Mouse (Mus musculus) brown adipose tissue, adult 24 weeks (tissue): ENCODE data around the gene Ipo4. TPM values are rescaled to one million over a fixed set of nuclear protein-coding genes. Genes with fewer than 3 reads are reported as not detected.

ENCODE experiments used
- H3K27ac ChIP-seq: fragments of 200-500 bp; replicated peaks from 2 replicates; pipeline ENCODE4 v1.5.1; 2012; ENCODE audit warnings: low read depth, mild to moderate bottlenecking, low read length
- H3K4me1 ChIP-seq: fragments of 200-500 bp; 2 replicates; pipeline ENCODE4 v1.6.1; 2012; ENCODE audit warnings: low read length, mixed read lengths; ENCODE audit not compliant: control insufficient read depth, insufficient read depth, insufficient read length
- H3K4me3 ChIP-seq: fragments of 200-500 bp; 2 replicates; pipeline ENCODE4 v1.5.1; 2012; ENCODE audit warnings: low read depth, mild to moderate bottlenecking, low read length, moderate library complexity; ENCODE audit not compliant: insufficient read depth
- polyA plus RNA-seq: library from polyadenylated mRNA; stranded (reverse); fragments of >200 nt; gene quantifications from 2 replicates; pipeline ENCODE4 v1.2.4, GENCODE M21; 2012; ENCODE audit not compliant: missing spikeins, insufficient read depth, insufficient read length

The Ipo4 gene
- 25.0 and 31.0 TPM in 2 replicates for polyA plus RNA-seq

DNA sequence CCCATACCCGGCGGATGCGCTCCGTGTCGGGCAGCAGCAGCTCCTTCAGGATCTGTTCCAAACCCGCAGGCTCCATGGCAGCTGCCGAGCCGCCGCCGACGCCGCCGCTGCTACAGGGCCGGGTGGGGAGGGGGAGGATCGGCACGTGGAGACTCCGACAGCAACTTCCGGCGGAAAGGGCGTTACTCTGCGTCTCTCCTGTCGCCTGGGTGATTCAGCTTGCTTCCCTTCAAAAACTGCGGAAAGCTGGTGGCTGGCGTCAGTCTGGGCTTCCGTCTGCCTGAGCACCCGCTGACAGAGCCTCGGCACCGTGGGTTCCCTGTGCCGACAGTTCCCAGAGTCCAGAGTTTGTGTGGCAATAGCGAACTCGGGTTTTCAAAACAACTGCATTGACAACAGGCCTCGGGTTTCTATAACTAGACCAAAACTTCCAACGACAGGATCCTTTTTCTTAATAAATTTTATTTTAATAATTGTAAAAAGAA lies at the start of gene Ipo4:
TSS of gene Ipo4 (minus strand) at position 435 of the 485 bp plus-strand sequence.
- peak within 1 kb of the TSS; percentile 58 for H3K27ac ChIP-seq
- H3K4me3 ChIP-seq = peak within 1 kb of the TSS; percentile 74
- peaks cover 3% of the 10 kb centered on the region; the same call in 1 of the 2 replicates for H3K4me1 ChIP-seq

DNA sequence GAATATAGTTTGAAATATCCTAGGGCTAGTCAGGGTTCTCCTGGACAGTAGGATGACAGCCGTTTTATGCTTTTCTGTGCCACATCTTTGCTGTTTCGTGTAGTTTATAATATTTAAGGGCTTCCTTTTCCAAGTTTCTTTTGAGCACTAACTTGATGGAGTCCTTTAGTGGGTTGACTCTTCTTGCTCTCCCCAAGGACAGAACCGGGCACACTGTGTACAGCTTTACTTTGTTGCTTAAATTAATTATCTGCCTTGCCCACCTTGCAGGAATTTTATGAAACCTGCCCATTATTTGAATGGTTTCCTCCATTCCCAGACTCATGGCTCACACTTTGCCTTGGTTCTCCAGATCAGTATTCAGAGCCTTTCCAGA lies 46.3 kb upstream of the Ipo4 start:
- Histone ChIP-seq H3K27ac (peak overlapping the region; percentile 6), H3K4me3 (peak overlapping the region; percentile 81), H3K4me1 (no peaks in the 10 kb centered on the region)

DNA sequence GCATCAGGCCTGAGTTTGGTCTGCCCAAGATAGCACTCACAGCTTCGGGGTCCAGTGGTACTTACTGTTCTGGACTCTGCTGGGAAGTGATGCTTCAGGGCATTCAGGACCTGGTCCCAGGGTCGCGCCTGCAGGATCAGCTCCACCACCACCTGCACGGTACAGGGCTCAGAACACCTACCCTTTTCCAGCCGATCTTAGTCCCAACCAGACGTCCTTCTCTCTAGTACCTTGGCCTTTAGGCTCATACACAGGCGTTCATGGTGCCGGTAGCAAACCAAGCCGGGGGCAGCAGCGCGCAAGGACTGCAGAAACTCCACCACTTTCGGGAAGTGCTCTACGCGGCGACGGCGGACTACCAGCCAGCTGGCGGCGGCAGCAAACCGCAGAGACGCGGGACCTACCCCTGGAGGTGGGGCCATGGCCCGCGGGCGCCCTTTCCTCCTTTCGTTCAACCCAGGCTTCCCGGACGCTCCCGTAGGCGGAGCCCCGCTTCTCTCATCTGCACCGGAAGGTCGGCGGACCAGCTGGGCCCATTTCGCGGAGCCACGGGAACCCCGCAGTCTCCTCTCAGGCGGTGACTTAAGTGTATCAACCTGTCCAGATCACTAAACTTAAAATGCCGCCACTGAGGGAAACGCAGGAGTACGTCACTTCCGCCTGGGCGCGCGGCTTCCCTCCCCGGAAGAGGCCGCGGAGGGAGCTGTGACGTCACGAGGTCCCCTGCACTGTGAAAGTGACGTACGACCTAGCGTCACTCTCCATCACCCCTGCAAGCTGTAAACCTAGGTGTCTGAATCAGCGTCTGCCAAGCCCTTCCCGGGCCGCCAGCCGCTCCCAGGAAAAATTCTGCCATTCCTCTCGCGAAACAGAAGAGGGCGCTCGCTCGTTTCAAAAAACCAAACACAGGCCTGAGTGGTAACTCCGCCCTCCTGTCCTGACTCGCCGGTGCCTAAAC lies 45.7 kb upstream of the Ipo4 start, which contains the start of gene Tinf2:
TSS of gene Tinf2 (minus strand) at position 661 of the 958 bp plus-strand sequence.
- H3K4me3 ChIP-seq = peak within 1 kb of the TSS; percentile 81
- no peaks in the 10 kb centered on the region for H3K4me1 ChIP-seq
- H3K27ac ChIP-seq = peak within 1 kb of the TSS; percentile 76

DNA sequence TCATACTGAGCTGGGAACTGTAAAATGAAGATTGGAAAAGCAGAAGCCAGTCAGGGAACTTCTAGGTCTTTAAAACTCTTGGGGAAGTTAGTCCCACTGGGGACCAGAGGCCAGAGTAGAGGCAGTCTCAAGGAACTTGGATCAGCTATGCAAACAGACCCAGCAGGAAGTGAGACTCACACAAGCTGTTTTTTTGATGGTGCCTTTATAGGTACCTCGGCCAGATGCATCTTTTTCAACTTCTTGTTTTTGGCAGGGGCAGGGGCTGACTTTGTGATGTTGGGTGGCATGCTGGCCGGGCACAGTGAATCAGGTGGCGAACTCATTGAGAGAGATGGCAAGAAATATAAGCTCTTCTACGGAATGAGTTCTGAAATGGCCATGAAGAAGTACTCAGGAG lies 41.9 kb upstream of the Ipo4 start:
- H3K4me1 ChIP-seq = 0 out of 2 replicates have a peak, but pooled peaks cover 2% of the 10 kb centered on the region
- no peak overlapping the region for H3K4me3 ChIP-seq
- no peak overlapping the region for H3K27ac ChIP-seq

DNA sequence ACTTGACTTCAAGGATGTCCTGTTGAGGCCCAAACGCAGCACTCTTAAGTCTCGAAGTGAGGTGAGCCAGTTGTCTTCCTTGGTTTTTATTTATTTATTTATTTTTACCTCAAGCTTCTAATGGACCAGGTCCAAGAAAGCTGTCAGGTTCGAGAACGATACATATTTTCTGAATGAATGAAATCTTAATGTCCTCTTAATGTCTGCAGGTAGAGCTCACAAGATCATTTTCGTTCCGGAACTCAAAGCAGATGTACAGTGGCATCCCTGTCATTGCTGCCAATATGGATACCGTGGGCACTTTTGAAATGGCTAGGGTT lies 36.9 kb upstream of the Ipo4 start:
- Histone ChIP-seq H3K27ac (0 out of 2 replicates have a peak overlapping the region, but pooled peaks have one; percentile 44), H3K4me1 (peaks cover 4% of the 10 kb centered on the region; the same call in 1 of the 2 replicates), H3K4me3 (peak overlapping the region; percentile 69)

DNA sequence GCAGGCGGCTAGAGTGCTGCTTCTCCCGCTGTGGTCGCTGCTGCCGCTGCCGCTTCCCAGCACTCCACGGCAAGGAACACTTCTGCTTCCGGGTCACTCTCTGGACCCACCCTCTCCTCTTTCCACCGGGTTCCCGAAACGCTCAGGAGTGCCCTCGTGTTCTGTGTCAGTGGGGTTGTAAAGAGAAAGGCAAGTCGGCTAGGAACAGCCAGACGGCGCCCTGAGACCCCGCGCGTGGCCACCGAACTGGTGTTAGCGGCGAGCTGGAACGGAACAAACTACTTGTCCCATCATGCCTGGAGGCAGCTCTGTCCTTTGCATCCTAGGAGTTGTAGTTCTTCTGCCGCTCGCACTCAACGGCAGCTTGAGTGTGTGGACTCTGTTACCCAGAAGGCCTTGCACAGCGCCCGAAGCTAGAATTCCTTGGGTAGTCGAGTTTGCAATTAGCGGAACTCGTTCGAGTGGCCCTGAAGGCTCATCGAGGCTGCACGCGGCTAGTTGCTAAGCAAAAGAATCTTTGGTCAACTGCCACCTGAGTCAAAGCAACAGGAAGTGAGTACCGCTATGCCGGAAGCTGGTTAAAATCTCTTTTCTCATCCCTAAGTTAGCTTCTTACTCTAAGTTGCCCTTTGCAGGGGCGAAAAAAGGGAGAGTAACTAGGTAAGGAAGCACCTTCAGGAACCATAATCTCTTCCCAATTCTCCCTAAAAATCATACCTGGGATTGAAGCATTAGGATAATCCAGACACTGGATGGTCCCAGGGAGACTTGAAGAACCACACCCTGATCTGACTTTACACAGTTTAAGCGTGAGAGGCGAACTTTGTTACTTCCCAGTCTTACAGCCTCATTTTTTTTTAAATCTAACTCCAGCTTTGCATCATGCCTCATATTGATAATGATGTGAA lies 36.3 kb upstream of the Ipo4 start, which contains the start of the genes Gmpr2 and Nedd8:
TSS of gene Gmpr2 (plus strand) at position 109 of the 908 bp plus-strand sequence.
TSS of gene Nedd8 (minus strand) at position 292 of the 908 bp plus-strand sequence.
- Histone ChIP-seq H3K4me3 (peak within 1 kb of the TSS; percentile 92), H3K4me1 (peaks cover 4% of the 10 kb centered on the region; the same call in 1 of the 2 replicates), H3K27ac (peak within 1 kb of the TSS; percentile 99)

DNA sequence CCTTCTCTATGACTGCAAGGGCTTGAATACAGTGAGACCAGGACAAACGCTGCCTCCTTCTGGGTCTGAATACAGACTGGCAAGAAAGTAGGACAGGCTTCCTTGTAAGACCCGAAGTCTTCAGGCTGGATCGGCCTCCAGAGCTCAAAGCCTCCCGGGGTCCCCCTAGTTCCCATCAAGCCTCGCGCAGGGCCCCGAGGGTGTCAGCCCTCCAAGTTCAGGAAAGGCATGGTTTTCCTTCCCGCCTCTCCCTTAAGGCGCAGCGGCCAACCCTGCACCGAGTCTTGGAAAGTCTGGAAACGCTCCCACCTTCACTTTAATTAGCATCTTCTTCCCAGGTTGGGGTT lies 35.7 kb upstream of the Ipo4 start:
- Histone ChIP-seq H3K4me3 (peak overlapping the region; percentile 92), H3K27ac (peak overlapping the region; percentile 99; the same call in 1 of the 2 replicates), H3K4me1 (peaks cover 4% of the 10 kb centered on the region; the same call in 1 of the 2 replicates)

DNA sequence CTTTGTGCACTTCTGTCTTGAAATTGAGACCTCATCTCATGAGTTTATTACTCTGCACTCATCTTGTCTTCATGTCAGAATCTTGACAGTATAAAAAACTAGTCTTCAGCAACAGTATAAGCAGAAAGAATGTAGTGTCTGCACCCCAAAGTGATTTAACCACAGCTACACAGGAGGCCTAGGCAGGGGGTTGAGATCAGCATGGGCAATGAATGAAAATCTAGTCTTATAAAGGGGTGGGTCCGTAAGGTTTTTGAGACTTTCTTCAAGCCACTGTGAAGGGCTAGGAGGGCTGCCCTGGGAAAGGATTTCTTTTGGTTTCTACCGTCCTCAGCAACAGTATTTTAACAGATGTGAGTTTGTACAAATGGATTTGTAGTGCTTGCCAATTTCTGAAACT lies 24.9 kb upstream of the Ipo4 start:
- Histone ChIP-seq H3K27ac (no peak overlapping the region), H3K4me3 (0 out of 2 replicates have a peak overlapping the region, but pooled peaks have one; percentile 94), H3K4me1 (peaks cover 3% of the 10 kb centered on the region; the same call in 1 of the 2 replicates)

DNA sequence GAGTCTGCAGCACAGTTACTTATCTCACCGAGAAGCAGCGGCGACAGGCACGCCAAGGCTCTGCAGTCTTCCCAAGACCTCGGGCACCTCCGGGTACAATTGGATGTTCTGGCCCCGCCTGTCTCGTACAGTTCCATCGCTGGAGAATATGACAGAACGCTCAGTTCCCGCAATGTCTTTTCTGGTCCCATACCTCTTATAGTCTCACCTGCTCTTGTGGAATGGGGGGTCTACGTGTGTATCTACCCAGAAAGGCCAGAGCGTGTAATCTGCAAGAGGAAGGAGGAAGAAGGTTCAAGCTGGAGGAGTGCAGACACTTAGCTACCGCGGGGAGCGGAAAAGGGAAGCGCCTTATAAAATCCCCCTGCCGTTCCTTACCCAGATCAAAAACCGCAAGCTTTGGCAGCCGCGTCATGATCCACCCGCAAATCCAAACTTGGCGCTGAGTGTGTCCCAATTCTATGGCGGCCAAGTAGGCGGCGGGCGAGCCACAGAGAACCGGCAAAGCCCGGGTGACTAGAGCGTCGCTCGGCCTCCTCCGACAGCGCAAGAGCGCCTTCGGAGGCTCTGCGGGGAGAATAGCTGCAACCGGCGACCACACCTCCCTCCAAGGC lies 24.3 kb upstream of the Ipo4 start, which contains the start of gene Mdp1:
TSS of gene Mdp1 (minus strand) at position 549 of the 614 bp plus-strand sequence.
- Histone ChIP-seq H3K4me1 (peaks cover 3% of the 10 kb centered on the region; the same call in 1 of the 2 replicates), H3K27ac (peak within 1 kb of the TSS; percentile 37), H3K4me3 (peak within 1 kb of the TSS; percentile 94)

DNA sequence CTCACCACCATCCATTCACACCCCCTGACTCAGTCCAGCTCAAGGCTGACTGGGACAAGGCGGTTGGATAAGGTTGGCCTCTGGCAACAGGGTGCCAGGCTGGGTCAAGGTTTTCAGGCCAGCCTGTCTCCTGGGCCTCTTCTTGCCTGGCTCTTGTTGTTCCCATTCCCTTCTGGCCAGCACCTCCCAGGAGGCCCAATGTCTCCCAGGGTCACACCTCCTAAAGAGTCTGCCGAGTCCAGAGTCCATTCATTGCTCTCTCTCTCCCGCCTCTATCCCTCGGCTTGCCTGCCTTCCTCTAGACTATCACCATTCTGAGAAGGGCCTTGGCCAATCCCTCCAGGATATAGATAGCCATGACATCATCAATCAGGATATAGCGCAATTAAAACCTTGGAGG lies 22.3 kb upstream of the Ipo4 start:
- no peak overlapping the region for H3K4me3 ChIP-seq
- peaks cover 3% of the 10 kb centered on the region; the same call in 1 of the 2 replicates for H3K4me1 ChIP-seq
- H3K27ac ChIP-seq = no peak overlapping the region

DNA sequence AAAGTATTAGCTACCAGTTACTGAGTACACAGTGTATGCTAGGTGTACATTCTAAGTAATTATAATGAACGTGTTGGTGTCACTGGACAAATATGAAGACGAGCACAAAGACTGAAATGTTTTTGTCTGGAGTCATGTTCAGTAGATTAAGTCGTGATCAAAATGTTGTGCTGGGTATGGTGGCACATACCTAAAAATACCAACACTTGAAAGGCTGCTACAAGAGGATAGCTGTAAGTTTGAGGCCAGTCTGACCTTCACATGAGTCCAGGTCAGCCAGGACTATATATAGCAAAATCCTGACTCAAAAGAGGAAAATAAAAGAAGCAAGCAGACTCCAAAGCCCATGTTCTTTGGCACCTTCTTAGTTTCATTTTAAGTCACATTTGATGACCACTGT lies 21.2 kb upstream of the Ipo4 start:
- Histone ChIP-seq H3K4me1 (peaks cover 3% of the 10 kb centered on the region; the same call in 1 of the 2 replicates), H3K4me3 (no peak overlapping the region), H3K27ac (no peak overlapping the region)

DNA sequence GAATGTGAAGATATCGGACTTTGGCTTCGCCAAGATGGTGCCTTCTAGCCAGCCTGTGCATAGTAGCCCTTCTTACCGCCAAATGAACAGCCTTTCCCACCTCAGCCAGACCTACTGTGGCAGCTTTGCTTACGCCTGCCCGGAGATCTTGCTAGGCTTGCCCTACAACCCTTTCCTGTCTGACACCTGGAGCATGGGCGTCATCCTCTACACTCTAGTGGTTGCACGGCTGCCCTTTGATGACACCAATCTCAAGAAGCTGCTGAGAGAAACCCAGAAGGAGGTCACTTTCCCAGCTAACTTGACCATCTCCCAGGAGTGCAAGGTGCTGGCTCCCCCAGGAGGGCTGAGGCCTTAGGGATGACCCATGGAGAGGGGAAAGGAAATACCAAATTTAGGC lies 15.8 kb upstream of the Ipo4 start:
- no peaks in the 10 kb centered on the region for H3K4me1 ChIP-seq
- H3K27ac ChIP-seq = no peak overlapping the region
- H3K4me3 ChIP-seq = no peak overlapping the region

DNA sequence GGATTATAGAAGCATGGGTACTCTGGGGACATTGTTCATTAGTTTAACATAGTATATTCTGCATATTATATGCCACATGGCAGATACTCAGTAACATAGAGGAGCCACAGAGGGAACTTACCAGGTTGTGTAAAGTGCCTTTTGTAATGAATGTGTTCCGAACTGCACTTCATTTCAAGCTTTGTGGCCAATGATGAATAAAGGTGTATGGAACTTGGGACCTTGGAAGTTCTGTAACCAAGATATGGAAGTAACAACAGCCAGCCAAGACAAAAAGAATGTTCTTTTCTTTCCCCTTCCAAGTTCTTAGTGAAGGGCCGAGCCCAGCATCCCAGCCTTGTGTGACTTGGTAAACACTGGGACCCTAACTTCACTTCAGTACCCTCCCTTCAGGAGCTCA lies 14.1 kb upstream of the Ipo4 start, which contains the start of gene Tssk4:
TSS of gene Tssk4 (plus strand) at position 301 of the 400 bp plus-strand sequence.
- Histone ChIP-seq H3K4me1 (no peaks in the 10 kb centered on the region), H3K27ac (no peak within 1 kb of the TSS), H3K4me3 (no peak within 1 kb of the TSS)

DNA sequence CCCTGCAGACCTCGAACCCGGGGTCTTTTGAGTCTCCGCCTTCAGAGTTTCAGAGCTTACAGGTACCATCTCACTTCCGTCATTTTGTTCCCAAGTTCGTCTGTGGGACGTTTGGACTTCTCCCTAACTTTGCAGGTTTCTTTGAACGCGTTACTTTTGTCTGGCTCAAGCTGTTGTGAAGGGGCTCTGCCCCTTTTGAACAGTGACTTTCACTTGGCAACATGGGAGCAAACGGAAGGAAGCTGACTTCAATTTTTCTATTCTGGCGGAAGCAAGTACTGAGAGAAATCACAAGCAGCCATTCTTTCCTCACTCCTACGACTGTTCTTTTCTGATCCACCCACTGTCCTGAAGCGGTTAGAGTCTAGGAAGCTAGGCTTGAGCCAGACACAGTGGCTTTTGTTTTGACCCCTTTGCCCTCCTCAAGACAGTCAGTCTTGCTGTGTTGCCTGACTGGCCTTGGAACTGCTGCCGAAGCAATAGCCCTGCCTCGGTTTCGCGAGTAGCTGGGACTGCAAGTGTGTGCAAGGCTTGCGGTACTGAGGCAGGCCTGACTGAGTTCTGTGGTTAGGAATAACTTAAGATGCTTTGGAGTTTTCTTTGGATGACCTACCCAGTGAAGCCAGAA lies 8.6 kb upstream of the Ipo4 start:
- Histone ChIP-seq H3K4me3 (peak overlapping the region; percentile 89), H3K27ac (peak overlapping the region; percentile 53), H3K4me1 (peaks cover 10% of the 10 kb centered on the region)
